Mouse (Mus musculus) ES-Bruce4 (cell line): Measurements from ENCODE around the gene Dnlz.

Experiments used
- CTCF ChIP-seq: IDR thresholded peaks from one replicate; pipeline ENCODE4 v1.8.1; 2011; ENCODE audit warnings: low read depth, low read length
- POLR2A ChIP-seq: IDR thresholded peaks from one replicate; pipeline ENCODE4 v1.8.1; 2011; ENCODE audit warnings: low read length; ENCODE audit not compliant: insufficient read depth

- TF ChIP-seq POLR2A: no peak
- no peak for TF ChIP-seq CTCF
These were observed 4.8 kb upstream of the Dnlz start for GRCm38 (mm10) chr2:26356678-26357077.
